Mouse (Mus musculus) CH12.LX (cell line): ENCODE measurements around the gene Mindy2. TPM values are rescaled to one million over a fixed set of nuclear protein-coding genes. Genes with fewer than 3 reads are reported as not detected.

Experiments used
- DNase-seq: peaks from one replicate; pipeline ENCODE4 v3.0.0-alpha.2; 2013; ENCODE audit errors: extremely low read depth
- H3K27ac ChIP-seq: 2 replicates; pipeline ENCODE4 v1.5.1; 2012; ENCODE audit warnings: low read depth, mild to moderate bottlenecking, control low read depth, moderate library complexity; ENCODE audit not compliant: insufficient read depth
- H3K27me3 ChIP-seq: replicated peaks from 2 replicates; pipeline ENCODE3; 2012; ENCODE audit warnings: inconsistent platforms
- H3K36me3 ChIP-seq, 2 experiments: replicated peaks in 1 of 2; 2 replicates each; pipeline versions ENCODE3 to v1.6.1; 2012; ENCODE audit warnings: inconsistent platforms in 1 of 2, low read length in 1 of 2, mild to moderate bottlenecking in 1 of 2, mixed read lengths in 1 of 2, moderate library complexity in 1 of 2; ENCODE audit not compliant: control insufficient read depth in 1 of 2, insufficient read depth in 1 of 2
- H3K4me1 ChIP-seq, 2 experiments: 2 replicates each; pipeline ENCODE4 v1.6.1; 2012; ENCODE audit warnings: inconsistent platforms in 1 of 2, moderate library complexity in 1 of 2; ENCODE audit not compliant: insufficient read depth in 2 of 2, control insufficient read depth in 1 of 2
- H3K4me2 ChIP-seq: 2 replicates; pipeline ENCODE4 v1.6.1; 2012; ENCODE audit warnings: low read depth, mild to moderate bottlenecking, control low read depth; ENCODE audit not compliant: poor library complexity, insufficient read depth, severe bottlenecking
- H3K4me3 ChIP-seq, 3 experiments: fragments of 150-350 bp in 1 of 3; sonication (generic) in 1 of 3; replicated peaks in 1 of 3; 2 replicates each; pipeline versions ENCODE3 to v1.5.1; 2011 to 2012; ENCODE audit warnings: low read depth in 2 of 3, low read length in 2 of 3, mild to moderate bottlenecking in 2 of 3, moderate library complexity in 2 of 3, control low read depth in 1 of 3, improper control_type of control experiment in 1 of 3, inconsistent platforms in 1 of 3, mixed read lengths in 1 of 3; ENCODE audit not compliant: poor library complexity in 1 of 3
- H3K79me2 ChIP-seq: replicated peaks from 2 replicates; pipeline ENCODE4 v1.6.1; 2012; ENCODE audit warnings: mild to moderate bottlenecking, moderate library complexity; ENCODE audit not compliant: control insufficient read depth, poor library complexity, insufficient read depth, severe bottlenecking; ENCODE audit errors: extremely low read depth
- H3K9ac ChIP-seq: 2 replicates; pipeline ENCODE4 v1.6.1; 2012; ENCODE audit warnings: low read depth, mild to moderate bottlenecking, control low read depth, moderate library complexity; ENCODE audit not compliant: insufficient read depth
- H3K9me3 ChIP-seq: replicated peaks from 2 replicates; pipeline ENCODE3; 2012; ENCODE audit warnings: low read length, inconsistent platforms, mixed read lengths
- CTCF ChIP-seq, 2 experiments: IDR thresholded peaks in 1 of 2; conservative IDR thresholded peaks in 1 of 2; 2 replicates each; pipeline ENCODE4 v1.5.1; 2011 to 2012; ENCODE audit warnings: low read depth in 2 of 2, low read length in 2 of 2, improper control_type of control experiment in 1 of 2, inconsistent platforms in 1 of 2, mild to moderate bottlenecking in 1 of 2, moderate library complexity in 1 of 2
- E2F4 ChIP-seq: IDR thresholded peaks from 2 replicates; pipeline ENCODE4 v1.6.1; 2011; ENCODE audit warnings: low read depth, low read length, improper control_type of control experiment; ENCODE audit not compliant: insufficient replicate concordance
- EP300 ChIP-seq: IDR thresholded peaks from 2 replicates; pipeline ENCODE4 v1.6.1; 2011; ENCODE audit warnings: low read length, improper control_type of control experiment
- GABPA ChIP-seq: IDR thresholded peaks from 2 replicates; pipeline ENCODE4 v1.6.1; 2012; ENCODE audit warnings: low read depth, low read length, improper control_type of control experiment, inconsistent platforms; ENCODE audit not compliant: insufficient replicate concordance
- IRF4 ChIP-seq: IDR thresholded peaks from 2 replicates; pipeline ENCODE4 v1.6.1; 2014; ENCODE audit warnings: low read depth, mild to moderate bottlenecking, inconsistent platforms, low read length, improper control_type of control experiment
- MAFK ChIP-seq: IDR thresholded peaks from 2 replicates; pipeline ENCODE4 v1.6.1; 2011; ENCODE audit warnings: low read length, improper control_type of control experiment; ENCODE audit not compliant: insufficient replicate concordance
- MAX ChIP-seq: IDR thresholded peaks from 2 replicates; pipeline ENCODE4 v1.6.1; 2011; ENCODE audit warnings: low read length, improper control_type of control experiment
- MAZ ChIP-seq: IDR thresholded peaks from 2 replicates; pipeline ENCODE4 v1.6.1; 2012; ENCODE audit warnings: low read depth, mild to moderate bottlenecking, inconsistent platforms, low read length, improper control_type of control experiment, moderate library complexity
- MXI1 ChIP-seq: IDR thresholded peaks from 2 replicates; pipeline ENCODE4 v1.6.1; 2011; ENCODE audit warnings: mild to moderate bottlenecking, low read depth, low read length, improper control_type of control experiment
- PAX5 ChIP-seq: IDR thresholded peaks from 2 replicates; pipeline ENCODE4 v1.6.1; 2012; ENCODE audit warnings: low read length, inconsistent platforms, mixed read lengths
- POLR2AphosphoS2 ChIP-seq: IDR thresholded peaks from 2 replicates; pipeline ENCODE4 v1.6.1; 2011; ENCODE audit warnings: low read depth, low read length, improper control_type of control experiment
- RAD21 ChIP-seq: IDR thresholded peaks from 2 replicates; pipeline ENCODE4 v1.6.1; 2011; ENCODE audit warnings: low read depth, mild to moderate bottlenecking, low read length, improper control_type of control experiment, moderate library complexity
- RCOR1 ChIP-seq: conservative IDR thresholded peaks from 2 replicates; pipeline ENCODE4 v1.6.1; 2012; ENCODE audit warnings: low read depth, mild to moderate bottlenecking, inconsistent platforms, low read length, improper control_type of control experiment
- SMC3 ChIP-seq: IDR thresholded peaks from 2 replicates; pipeline ENCODE4 v1.6.1; 2011; ENCODE audit warnings: low read depth, low read length, improper control_type of control experiment
- TBP ChIP-seq: conservative IDR thresholded peaks from 2 replicates; pipeline ENCODE4 v1.6.1; 2011; ENCODE audit warnings: low read depth, low read length, improper control_type of control experiment
- TCF12 ChIP-seq: IDR thresholded peaks from 2 replicates; pipeline ENCODE4 v1.6.1; 2014; ENCODE audit warnings: low read depth, mild to moderate bottlenecking, inconsistent platforms, low read length, improper control_type of control experiment
- USF2 ChIP-seq: conservative IDR thresholded peaks from 2 replicates; pipeline ENCODE4 v1.6.1; 2011; ENCODE audit warnings: low read depth, low read length, improper control_type of control experiment
- ZC3H11A ChIP-seq: IDR thresholded peaks from 2 replicates; pipeline ENCODE4 v1.6.1; 2012; ENCODE audit warnings: low read depth, mild to moderate bottlenecking, inconsistent platforms, low read length, improper control_type of control experiment
- dilution Hi-C: fragments of 300-500 bp; cut with MboI; formaldehyde crosslinking; loops from 2 replicates; pipeline ENCODE4 v1.14.3; 2020; ENCODE audit warnings: low sequenced_read_pairs; ENCODE audit not compliant: extremely low pct_unique_long_range_greater_than_20kb, extremely low pct_ligation_motif_present
- in situ Hi-C: fragments of 300-500 bp; cut with MboI; formaldehyde crosslinking; loops from 3 replicates; pipeline ENCODE4 v1.14.3; 2019; ENCODE audit warnings: low sequenced_read_pairs, low pct_ligation_motif_present, low pct_unique_long_range_greater_than_20kb, mixed read lengths
- polyA plus RNA-seq: library from polyadenylated mRNA; unstranded; fragments of >175 nt; gene quantifications from 2 replicates; pipeline ENCODE4 v1.2.1, GENCODE M21; 2012; ENCODE audit warnings: low read depth; ENCODE audit not compliant: insufficient read length
- total RNA-seq, 2 experiments: library from RNA; depleted of rRNA; stranded (reverse); fragments of 300-350 nt in 1 of 2; fragments of >200 nt in 1 of 2; gene quantifications; 2 replicates each; pipeline ENCODE4 v1.2.3; 2012 to 2014

Mindy2 gene
- total and polyA plus RNA-seq, 3 experiments: 5.9 to 9.9 (median 7.0) TPM

DNA sequence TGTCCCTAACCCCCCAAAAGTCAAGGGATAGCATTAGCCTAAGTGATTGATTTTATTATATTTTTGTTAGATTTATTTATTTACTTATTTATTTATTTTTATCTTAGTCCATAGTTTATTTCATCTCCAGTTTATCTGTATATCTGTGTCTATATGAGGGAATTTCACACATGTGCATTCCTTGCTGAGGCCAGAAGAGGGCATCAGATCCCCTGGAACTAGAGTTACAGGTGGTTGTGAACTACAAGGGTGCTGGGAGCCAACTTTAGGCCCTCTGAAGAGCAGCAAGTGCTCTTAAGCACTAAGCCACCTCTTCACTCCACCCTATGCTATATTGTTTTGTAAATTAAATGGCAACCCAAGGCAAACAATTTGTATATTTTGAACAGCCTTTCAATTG, 11.1 kb upstream of the Mindy2 start:
- H3K4me1 ChIP-seq: peaks cover 5 to 19% of the 10 kb centered on the region in 2 experiments
- no peaks in the 10 kb centered on the region for H3K27me3 ChIP-seq
- H3K27ac ChIP-seq: no peak overlapping the region
- no peak overlapping the region for H3K4me3 ChIP-seq
- H3K79me2 ChIP-seq: no peaks in the 10 kb centered on the region
- H3K9ac ChIP-seq: no peak overlapping the region
- peaks cover 2% of the 10 kb centered on the region for H3K9me3 ChIP-seq
- DNase-seq: no peak
- TF ChIP-seq RCOR1 (no peak), CTCF (conservative IDR thresholded peaks at IDR 0.05 in 1 of 2, IDR thresholded peaks at IDR 0.05 in 1 of 2; ENCODE audit: low read depth in 2 of 2, low read length in 2 of 2) (peak; percentile 15 to 51; a peak in 2 of 4 replicates), IRF4 (no peak), TCF12 (no peak), PAX5 (no peak), MAX (no peak), RAD21 (peak; percentile 46), ZC3H11A (no peak), EP300 (no peak), MAZ (no peak), GABPA (no peak), MXI1 (no peak), SMC3 (peak; percentile 45), E2F4 (no peak), MAFK (no peak)
- no peak overlapping the region for H3K4me2 ChIP-seq
- in situ Hi-C loops: no loop called here
- H3K36me3 ChIP-seq: no peaks in the 10 kb centered on the region
- dilution Hi-C loops: no loop called here

DNA sequence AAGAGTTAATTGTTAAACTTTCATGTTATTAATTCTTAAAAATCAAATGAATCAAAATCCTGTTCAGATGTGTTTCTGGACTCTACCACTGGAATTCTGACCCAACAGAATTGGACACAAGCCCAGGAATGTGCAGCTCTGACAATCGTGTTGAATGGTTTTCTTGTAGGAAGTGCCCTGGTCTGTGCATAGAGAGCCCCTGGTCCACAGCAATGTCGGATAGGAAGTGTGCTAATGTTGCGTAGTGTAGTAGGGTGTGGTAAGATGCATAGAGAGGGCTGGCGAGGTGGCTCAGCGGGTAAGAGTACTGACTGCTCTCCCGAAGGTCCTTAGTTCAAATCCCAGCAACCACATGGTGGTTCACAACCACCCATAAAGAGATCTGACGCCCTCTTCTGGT, 9.8 kb upstream of the Mindy2 start:
- no peak overlapping the region for H3K4me3 ChIP-seq
- no peak overlapping the region for H3K27ac ChIP-seq
- no peak overlapping the region for H3K9ac ChIP-seq
- no peaks in the 10 kb centered on the region for H3K79me2 ChIP-seq
- H3K4me1 ChIP-seq: peaks cover 5 to 12% of the 10 kb centered on the region in 2 experiments
- in situ Hi-C loops: no loop called here
- no peak for TF ChIP-seq E2F4
- 0 out of 2 replicates have a peak, but pooled peaks have one; percentile 39 for TF ChIP-seq TBP
- no peak for TF ChIP-seq USF2
- no peak for TF ChIP-seq POLR2AphosphoS2
- DNase-seq: no peak
- peaks cover 2% of the 10 kb centered on the region for H3K9me3 ChIP-seq
- no peaks in the 10 kb centered on the region for H3K27me3 ChIP-seq
- dilution Hi-C loops: no loop called here
- H3K4me2 ChIP-seq: no peak overlapping the region
- no peaks in the 10 kb centered on the region for H3K36me3 ChIP-seq
